Mouse (Mus musculus): ENCODE data around the gene Rtp4. TPM values are rescaled to one million over a fixed set of nuclear protein-coding genes. Genes with fewer than 3 reads are reported as not detected.

The Rtp4 gene
- total and polyA plus RNA-seq, 2 experiments from 2014 or later = 6.3 to 8.4 TPM

DNA sequence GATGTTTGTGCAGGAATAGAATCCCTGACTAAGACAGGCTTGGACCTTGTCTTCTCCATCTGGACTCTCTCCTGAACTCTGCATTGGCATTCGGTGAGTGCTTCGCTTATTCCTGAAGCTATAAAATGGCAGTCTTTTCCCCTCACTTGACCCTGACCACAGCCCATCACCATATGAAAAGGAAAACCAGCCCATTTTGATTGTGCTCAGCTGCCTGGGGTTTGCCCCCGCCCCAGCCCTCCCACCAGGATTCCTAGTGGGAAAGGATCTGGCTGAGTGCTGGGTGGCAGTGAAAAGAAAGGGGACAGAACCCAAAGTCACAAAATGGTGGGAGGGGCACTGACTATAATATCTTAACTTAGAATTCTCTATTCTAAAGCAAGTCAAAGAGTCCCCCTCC lies 37.9 kb upstream of the Rtp4 start:
- TF ChIP-seq CTCF (IDR thresholded peaks at IDR 0.05) = no peak

DNA sequence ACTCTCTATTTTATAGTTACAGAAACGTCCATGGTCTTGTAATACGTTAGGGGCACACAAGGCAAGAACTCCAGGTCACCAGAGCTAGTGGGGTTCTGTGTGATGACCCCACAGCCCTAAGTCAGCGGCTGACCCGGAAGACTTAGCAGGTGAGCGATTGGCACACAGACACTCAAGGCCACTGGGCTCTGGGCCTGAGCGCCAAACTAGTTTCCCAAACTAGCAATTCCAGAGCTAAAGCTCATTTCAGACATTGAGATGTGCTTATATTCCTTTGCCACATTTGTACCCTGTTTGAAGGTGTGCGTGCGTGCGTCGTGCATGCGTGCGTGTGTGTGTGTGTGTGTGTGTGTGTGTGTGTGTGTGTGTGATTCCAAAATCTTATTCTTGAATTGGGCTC lies 37.2 kb upstream of the Rtp4 start:
- Histone ChIP-seq H3K4me3 (ENCODE audit: low read depth, low read length) (no peak overlapping the region), H3K4me1 (ENCODE audit: insufficient read depth, low read length) (no peaks in the 10 kb centered on the region), H3K4me2 (ENCODE audit: low read depth, low read length, poor library complexity, severe bottlenecking) (no peak overlapping the region), H3K27ac (ENCODE audit: low read depth, low read length) (no peak overlapping the region), H3K9me3 (ENCODE audit: low read length) (no peaks in the 10 kb centered on the region), H3K9ac (replicated peaks; ENCODE audit: low read length, poor library complexity, severe bottlenecking) (no peak overlapping the region), H3K36me3 (ENCODE audit: insufficient read depth, low read length) (peaks cover 7% of the 10 kb centered on the region), H3K27me3 (ENCODE audit: insufficient read depth, low read length) (no peaks in the 10 kb centered on the region)
- no peak for TF ChIP-seq CTCF (IDR thresholded peaks at IDR 0.05)
- whole genome bisulfite sequencing = 92% methylated on average over 12 of the region's 12 CpGs
- ATAC-seq (ENCODE audit: low FRiP score) (no peak), DNase-seq (ENCODE audit: low spot score) (no peak)

More for the DNA sequence above, 37.9 kb upstream of the Rtp4 start:
- Histone ChIP-seq H3K9ac (replicated peaks; ENCODE audit: low read length, poor library complexity, severe bottlenecking) (no peak overlapping the region), H3K4me1 (ENCODE audit: insufficient read depth, low read length) (no peaks in the 10 kb centered on the region), H3K9me3 (ENCODE audit: low read length) (no peaks in the 10 kb centered on the region), H3K4me2 (ENCODE audit: low read depth, low read length, poor library complexity, severe bottlenecking) (no peak overlapping the region), H3K36me3 (ENCODE audit: insufficient read depth, low read length) (peaks cover 6% of the 10 kb centered on the region), H3K27ac (ENCODE audit: low read depth, low read length) (no peak overlapping the region), H3K4me3 (ENCODE audit: low read depth, low read length) (no peak overlapping the region), H3K27me3 (ENCODE audit: insufficient read depth, low read length) (no peaks in the 10 kb centered on the region)
- no peak for DNase-seq (ENCODE audit: low spot score)
- WGBS = 38% methylated on average over 3 of the region's 3 CpGs
- no peak for ATAC-seq (ENCODE audit: low FRiP score)

DNA sequence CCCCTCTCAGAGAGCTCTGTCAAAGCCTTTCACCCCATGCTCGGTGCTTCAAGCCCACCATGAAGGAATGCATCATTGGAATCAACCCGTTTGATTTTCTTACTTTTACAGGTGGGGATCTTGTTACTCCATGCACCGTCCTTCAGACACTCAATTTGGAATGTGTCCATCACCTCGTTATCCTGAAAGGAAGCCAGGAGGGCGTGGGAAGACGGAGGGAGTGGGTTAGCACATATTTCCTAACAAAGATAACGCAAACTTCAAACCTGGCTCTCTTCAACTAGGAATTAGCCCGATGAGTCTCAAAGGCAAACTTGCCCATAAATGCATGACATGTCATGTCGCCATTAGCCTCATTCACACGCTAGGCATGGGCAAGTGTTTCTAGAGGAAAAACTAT lies 36.8 kb upstream of the Rtp4 start:
- no peak for DNase-seq (ENCODE audit: low spot score)
- Histone ChIP-seq H3K9me3 (ENCODE audit: low read length) (no peaks in the 10 kb centered on the region), H3K27me3 (ENCODE audit: insufficient read depth, low read length) (no peaks in the 10 kb centered on the region), H3K36me3 (ENCODE audit: insufficient read depth, low read length) (peaks cover 10% of the 10 kb centered on the region), H3K27ac (ENCODE audit: low read depth, low read length) (no peak overlapping the region), H3K4me2 (ENCODE audit: low read depth, low read length, poor library complexity, severe bottlenecking) (no peak overlapping the region), H3K4me3 (ENCODE audit: low read depth, low read length) (no peak overlapping the region), H3K9ac (replicated peaks; ENCODE audit: low read length, poor library complexity, severe bottlenecking) (no peak overlapping the region), H3K4me1 (ENCODE audit: insufficient read depth, low read length) (no peaks in the 10 kb centered on the region)
- ATAC-seq (ENCODE audit: low FRiP score) = no peak
- WGBS = 89% methylated on average over 10 of the region's 10 CpGs
- TF ChIP-seq CTCF (IDR thresholded peaks at IDR 0.05) = no peak

DNA sequence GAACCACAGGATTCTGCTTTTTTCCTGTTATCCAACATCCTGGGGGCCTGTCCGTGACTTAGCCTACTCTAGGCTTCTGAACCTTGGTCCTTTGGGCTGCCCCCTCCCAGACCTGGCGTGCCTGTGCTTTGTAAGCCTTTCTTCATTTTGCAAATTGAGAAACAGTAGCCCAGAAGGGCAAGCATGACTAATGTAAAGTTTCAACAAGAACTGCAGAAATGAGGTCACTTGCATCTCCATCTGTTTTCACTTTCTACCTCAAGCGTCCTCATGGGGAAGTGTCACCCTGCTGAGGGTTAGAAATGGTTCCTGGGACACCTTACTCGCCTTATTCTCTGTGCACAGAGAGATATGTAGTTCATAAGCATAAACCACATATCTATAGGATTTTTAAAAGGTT lies 27.3 kb upstream of the Rtp4 start:
- no peak for DNase-seq (ENCODE audit: low spot score)
- H3K27me3 ChIP-seq (ENCODE audit: insufficient read depth, low read length) = no peaks in the 10 kb centered on the region
- no peak overlapping the region for H3K27ac ChIP-seq (ENCODE audit: low read depth, low read length)
- no peak overlapping the region for H3K4me2 ChIP-seq (ENCODE audit: low read depth, low read length, poor library complexity, severe bottlenecking)
- H3K9me3 ChIP-seq (ENCODE audit: low read length) = no peaks in the 10 kb centered on the region
- no peak for ATAC-seq (ENCODE audit: low FRiP score)
- peaks cover 7% of the 10 kb centered on the region for H3K36me3 ChIP-seq (ENCODE audit: insufficient read depth, low read length)
- no peak overlapping the region for H3K9ac ChIP-seq (replicated peaks; ENCODE audit: low read length, poor library complexity, severe bottlenecking)
- no peak for TF ChIP-seq CTCF (IDR thresholded peaks at IDR 0.05)
- H3K4me3 ChIP-seq (ENCODE audit: low read depth, low read length) = no peak overlapping the region
- 78% methylated on average over 4 of the region's 4 CpGs for WGBS
- no peaks in the 10 kb centered on the region for H3K4me1 ChIP-seq (ENCODE audit: insufficient read depth, low read length)

DNA sequence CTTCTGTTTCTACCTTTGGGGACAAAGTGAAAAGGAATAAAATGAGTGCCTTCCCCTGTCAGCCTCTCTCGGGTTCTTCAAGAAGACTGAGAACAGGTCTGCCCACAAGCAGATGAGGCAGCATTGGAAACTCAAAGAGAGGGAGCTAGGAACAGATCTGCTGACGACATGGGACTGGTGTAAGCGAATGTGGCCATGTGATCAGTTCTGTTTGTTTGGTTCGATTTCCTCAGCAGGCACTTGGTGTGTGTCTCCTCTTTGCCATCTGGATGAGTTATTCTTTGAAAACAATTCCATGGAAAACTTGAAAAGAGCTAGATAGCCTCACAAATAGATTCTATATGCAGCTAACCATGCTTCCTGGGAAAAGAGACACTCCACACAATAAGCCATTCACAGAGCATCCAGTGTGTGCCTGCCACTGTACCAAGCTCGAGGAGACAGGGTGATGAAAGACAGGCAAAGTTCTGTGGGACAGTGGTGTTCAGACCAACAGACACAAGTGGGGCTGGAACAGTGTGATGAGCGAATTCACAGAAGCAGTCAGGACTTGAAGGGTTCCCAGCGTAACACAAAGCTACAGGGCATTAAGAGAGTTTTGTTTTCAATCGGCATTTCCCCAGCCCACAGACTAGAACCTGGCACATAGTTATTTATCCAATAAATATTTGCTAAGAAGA lies 23.7 kb upstream of the Rtp4 start:
- H3K4me1 ChIP-seq (ENCODE audit: insufficient read depth, low read length) = 0 out of 2 replicates have a peak, but pooled peaks cover 3% of the 10 kb centered on the region
- H3K27ac ChIP-seq (ENCODE audit: low read depth, low read length) = no peak overlapping the region
- DNase-seq (ENCODE audit: low spot score) = no peak
- no peaks in the 10 kb centered on the region for H3K9me3 ChIP-seq (ENCODE audit: low read length)
- no peak for TF ChIP-seq CTCF (IDR thresholded peaks at IDR 0.05)
- no peaks in the 10 kb centered on the region for H3K27me3 ChIP-seq (ENCODE audit: insufficient read depth, low read length)
- H3K36me3 ChIP-seq (ENCODE audit: insufficient read depth, low read length) = peaks cover 2% of the 10 kb centered on the region; the same call in 1 of the 2 replicates
- H3K4me2 ChIP-seq (ENCODE audit: low read depth, low read length, poor library complexity, severe bottlenecking) = no peak overlapping the region
- WGBS = 71% methylated on average over 8 of the region's 8 CpGs
- no peak overlapping the region for H3K4me3 ChIP-seq (ENCODE audit: low read depth, low read length)
- no peak for ATAC-seq (ENCODE audit: low FRiP score)
- no peak overlapping the region for H3K9ac ChIP-seq (replicated peaks; ENCODE audit: low read length, poor library complexity, severe bottlenecking)

DNA sequence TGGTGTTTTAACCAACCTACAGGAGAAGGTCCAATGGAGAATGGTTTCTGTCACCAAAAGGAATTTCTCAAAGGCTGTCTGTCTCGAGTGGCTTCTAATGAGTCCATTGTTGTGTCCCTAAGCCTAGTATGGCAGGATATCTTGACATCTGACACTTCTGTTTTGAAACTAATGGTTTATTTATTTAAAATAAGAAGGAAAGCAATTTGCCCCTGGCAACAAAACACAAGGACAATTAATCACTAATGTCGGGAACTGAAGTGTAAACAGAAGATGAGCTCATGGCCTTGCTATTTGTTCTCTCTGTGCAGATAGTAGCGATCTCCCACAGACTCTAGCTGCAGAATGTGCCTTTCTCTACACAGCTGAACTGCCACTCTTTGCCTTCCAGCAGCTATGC lies 22.7 kb upstream of the Rtp4 start:
- H3K9me3 ChIP-seq (ENCODE audit: low read length) = no peaks in the 10 kb centered on the region
- H3K4me2 ChIP-seq (ENCODE audit: low read depth, low read length, poor library complexity, severe bottlenecking) = no peak overlapping the region
- no peak overlapping the region for H3K4me3 ChIP-seq (ENCODE audit: low read depth, low read length)
- ATAC-seq (ENCODE audit: low FRiP score) (no peak), DNase-seq (ENCODE audit: low spot score) (peak; percentile 36)
- H3K9ac ChIP-seq (replicated peaks; ENCODE audit: low read length, poor library complexity, severe bottlenecking) = no peak overlapping the region
- no peak overlapping the region for H3K27ac ChIP-seq (ENCODE audit: low read depth, low read length)
- WGBS = 22% methylated on average over 3 of the region's 3 CpGs
- TF ChIP-seq CTCF (IDR thresholded peaks at IDR 0.05) = no peak
- no peaks in the 10 kb centered on the region for H3K36me3 ChIP-seq (ENCODE audit: insufficient read depth, low read length)
- 0 out of 2 replicates have a peak, but pooled peaks cover 3% of the 10 kb centered on the region for H3K4me1 ChIP-seq (ENCODE audit: insufficient read depth, low read length)
- H3K27me3 ChIP-seq (ENCODE audit: insufficient read depth, low read length) = no peaks in the 10 kb centered on the region

Measured in midbrain, postnatal 0 days (tissue).